Mouse (Mus musculus) kidney, adult 9 months (tissue): ENCODE results near the gene Arsk.

Source experiments
- DNase-seq: peaks from one replicate; pipeline ENCODE4 v3.0.0; 2022

The Arsk gene

GRCm38 (mm10) chr13:76021782-76022181, 76.7 kb downstream of the Arsk start:
- DNase-seq = peak; percentile 47

- no peak for DNase-seq
Observed at GRCm38 (mm10) chr13:76018844-76019400, 79.5 kb downstream of the Arsk start.

GRCm38 (mm10) chr13:76017974-76018843, 80.3 kb downstream of the Arsk start, which contains the start of gene Rfesd:
TSS of gene Rfesd (minus strand) at chr13:76018719.
- DNase-seq = peak; percentile 99

- DNase-seq = no peak
Observed at GRCm38 (mm10) chr13:76017465-76017864, 81.0 kb downstream of the Arsk start.

- DNase-seq = no peak
Observed at GRCm38 (mm10) chr13:76014511-76014910, 83.9 kb downstream of the Arsk start.
